ENCODE assay signal across 8 mouse cellular contexts in the genomic region with DNA sequence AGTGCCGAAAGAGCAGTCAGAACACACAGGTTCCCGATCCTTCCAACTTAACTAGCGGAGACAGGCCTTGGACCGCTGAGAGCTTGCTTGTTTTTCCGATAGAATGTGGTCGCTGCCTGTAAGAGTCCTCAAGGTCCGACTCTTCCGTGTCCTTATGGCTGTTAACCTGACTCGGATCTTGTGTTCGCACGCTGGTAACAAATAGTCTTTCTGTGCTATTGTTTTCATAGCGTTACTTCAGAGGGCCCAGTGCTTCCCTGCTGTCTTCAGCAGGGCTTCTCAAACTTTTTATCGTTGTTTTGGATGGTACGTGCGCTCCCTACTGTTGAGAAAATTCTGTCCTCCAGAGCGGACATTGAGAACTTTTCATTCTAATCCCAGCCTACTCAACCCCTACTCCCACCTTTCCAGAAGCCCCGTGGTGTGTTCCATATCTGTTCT. TPM values are rescaled to one million over a fixed set of nuclear protein-coding genes. Genes with fewer than 3 reads are reported as not detected.
DNase-seq lines count a peak whose midpoint lies in the region; ATAC-seq and TF ChIP-seq lines count a peak whose summit lies in the region.

No protein-coding gene starts in this region.

- H3K9me3 ChIP-seq in embryonic facial prominence, embryonic 15.5 days (replicated peaks) = no peaks in the 10 kb centered on the region
- H3K9me3 ChIP-seq in hindbrain, embryonic 14.5 days (ENCODE audit: control insufficient read depth, low read length) = no peaks in the 10 kb centered on the region
- H3K9me3 ChIP-seq in liver, embryonic 11.5 days (ENCODE audit: control insufficient read depth, low read length) = no peaks in the 10 kb centered on the region

- peaks cover under 1% of the 10 kb centered on the region; the same call in 1 of the 2 replicates for H3K36me3 ChIP-seq in embryonic facial prominence, embryonic 15.5 days
- no peaks in the 10 kb centered on the region; the same call in 1 of the 2 replicates for H3K36me3 ChIP-seq in hindbrain, embryonic 14.5 days (replicated peaks; ENCODE audit: control insufficient read depth, insufficient read depth)
- H3K36me3 ChIP-seq in liver, embryonic 11.5 days (ENCODE audit: control insufficient read depth, insufficient read depth, low read length) = no peaks in the 10 kb centered on the region
- H3K36me3 ChIP-seq in myocyte (ENCODE audit: control insufficient read depth, insufficient read depth) = no peaks in the 10 kb centered on the region

- peak overlapping the region; percentile 93 for H3K4me2 ChIP-seq in embryonic facial prominence, embryonic 15.5 days (replicated peaks)
- H3K4me2 ChIP-seq in hindbrain, embryonic 14.5 days (replicated peaks) = peak overlapping the region; percentile 76
- peak overlapping the region; percentile 86 for H3K4me2 ChIP-seq in liver, embryonic 11.5 days
- peak overlapping the region; percentile 95 for H3K4me2 ChIP-seq in myocyte (ENCODE audit: low read depth)

- peaks cover 11% of the 10 kb centered on the region for H3K79me2 ChIP-seq in myocyte (ENCODE audit: control insufficient read depth, insufficient read depth)

- H3K9ac ChIP-seq in embryonic facial prominence, embryonic 15.5 days = peak overlapping the region; percentile 60
- H3K9ac ChIP-seq in hindbrain, embryonic 14.5 days = peak overlapping the region; percentile 63
- peak overlapping the region; percentile 71 for H3K9ac ChIP-seq in liver, embryonic 11.5 days (ENCODE audit: low read depth, low read length)

- peak overlapping the region; percentile 77 for H3K4me3 ChIP-seq in embryonic facial prominence, embryonic 15.5 days (replicated peaks)
- peak overlapping the region; percentile 77 for H3K4me3 ChIP-seq in hindbrain, embryonic 14.5 days (replicated peaks; ENCODE audit: low read length)
- peak overlapping the region; percentile 77 for H3K4me3 ChIP-seq in liver, embryonic 11.5 days (ENCODE audit: low read depth, low read length)
- H3K4me3 ChIP-seq in myocyte = peak overlapping the region; percentile 59

- H3K27me3 ChIP-seq in embryonic facial prominence, embryonic 15.5 days = no peaks in the 10 kb centered on the region
- no peaks in the 10 kb centered on the region for H3K27me3 ChIP-seq in hindbrain, embryonic 14.5 days (ENCODE audit: control insufficient read depth, insufficient read depth, low read length)
- H3K27me3 ChIP-seq in liver, embryonic 11.5 days (replicated peaks; ENCODE audit: control insufficient read depth, insufficient read depth, low read length) = no peaks in the 10 kb centered on the region
- no peaks in the 10 kb centered on the region for H3K27me3 ChIP-seq in myocyte (ENCODE audit: control insufficient read depth, insufficient read depth, insufficient read length)

- under 1% methylated on average over 17 of the region's 17 CpGs for WGBS in embryonic facial prominence, embryonic 15.5 days
- WGBS in hindbrain, embryonic 14.5 days = under 1% methylated on average over 17 of the region's 17 CpGs
- under 1% methylated on average over 17 of the region's 17 CpGs for WGBS in liver, embryonic 11.5 days

- TF ChIP-seq POLR2A in myocyte (IDR thresholded peaks at IDR 0.05; ENCODE audit: insufficient read length, low read depth) = no peak

- H3K4me1 ChIP-seq in embryonic facial prominence, embryonic 15.5 days = peaks cover 20% of the 10 kb centered on the region
- H3K4me1 ChIP-seq in hindbrain, embryonic 14.5 days (replicated peaks; ENCODE audit: control insufficient read depth, insufficient read depth, low read length) = peaks cover 26% of the 10 kb centered on the region
- peaks cover 21% of the 10 kb centered on the region for H3K4me1 ChIP-seq in liver, embryonic 11.5 days (replicated peaks; ENCODE audit: control insufficient read depth, insufficient read depth, low read length)

- H3ac ChIP-seq in myocyte (ENCODE audit: control insufficient read depth, insufficient read length) = peak overlapping the region; percentile 20

- ATAC-seq in embryonic facial prominence, embryonic 15.5 days (ENCODE audit: insufficient number of reproducible peaks, low FRiP score, low TSS enrichment, low read depth) = peak; percentile 6; the same call in 1 of the 2 replicates
- no peak for ATAC-seq in hindbrain, embryonic 14.5 days (ENCODE audit: low FRiP score)
- ATAC-seq in liver, embryonic 11.5 days (replicated peaks; ENCODE audit: low FRiP score) = no peak
- no peak for ATAC-seq in cerebellum, adult (ENCODE audit: insufficient number of reproducible peaks, low FRiP score, low TSS enrichment)

- peak; percentile 25 for DNase-seq in thymus, postnatal 14 days
- DNase-seq in thymus, postnatal 10 days (ENCODE audit: low spot score in 2 of 2) = no peak
- no peak for DNase-seq in hindbrain, embryonic 14.5 days (ENCODE audit: low spot score)
- DNase-seq in liver, embryonic 11.5 days (ENCODE audit: low spot score) = no peak
- DNase-seq in thymus, postnatal 0 days (ENCODE audit: low spot score) = no peak

- peak overlapping the region; percentile 95 for H3K27ac ChIP-seq in embryonic facial prominence, embryonic 15.5 days (replicated peaks)
- H3K27ac ChIP-seq in hindbrain, embryonic 14.5 days = peak overlapping the region; percentile 95
- H3K27ac ChIP-seq in liver, embryonic 11.5 days (ENCODE audit: low read depth, low read length) = peak overlapping the region; percentile 81

TF ChIP-seq in myocyte, 11 proteins besides CTCF, POLR2A, EP300 and RAD21:
- TF ChIP-seq REST (IDR thresholded peaks at IDR 0.05; ENCODE audit: insufficient read depth, insufficient read length) = no peak

RNA-seq across cellular contexts. Expression of gene 1700037H04Rik, which starts 0.8 kb away (rescaled TPM):
- polyA plus RNA-seq in embryonic facial prominence, embryonic 15.5 days (2015; fragmentation: Nextera tagmentation; extraction: Ambion mirVana) = 67.3 and 69.3 TPM in 2 replicates
- 87.3 and 88.5 TPM in 2 replicates for polyA plus RNA-seq in hindbrain, embryonic 14.5 days (2014; fragmentation: Nextera tagmentation; extraction: Ambion mirVana)
- 130 TPM in 2 replicates for polyA plus RNA-seq in liver, embryonic 11.5 days (2014; fragmentation: Nextera tagmentation; extraction: Ambion mirVana)
- polyA plus RNA-seq in myocyte (2012; fragmentation: generic; extraction: Trizol) = 75.2 TPM
- 47.8 and 50.6 TPM in 2 replicates for polyA plus RNA-seq in thymus, postnatal 0 days (2015; fragmentation: Nextera tagmentation; extraction: Ambion mirVana)

RNA-seq across cellular contexts. Expression of gene Cenpb, which starts 19.2 kb away (rescaled TPM):
- polyA plus RNA-seq in embryonic facial prominence, embryonic 15.5 days (2015; fragmentation: Nextera tagmentation; extraction: Ambion mirVana) = 13.3 and 14.6 TPM in 2 replicates
- polyA plus RNA-seq in hindbrain, embryonic 14.5 days (2014; fragmentation: Nextera tagmentation; extraction: Ambion mirVana) = 9.3 and 10.3 TPM in 2 replicates
- 3.8 and 4.9 TPM in 2 replicates for polyA plus RNA-seq in liver, embryonic 11.5 days (2014; fragmentation: Nextera tagmentation; extraction: Ambion mirVana)
- polyA plus RNA-seq in myocyte (2012; fragmentation: generic; extraction: Trizol) = 130 TPM
- 5.2 and 7.8 TPM in 2 replicates for polyA plus RNA-seq in thymus, postnatal 0 days (2015; fragmentation: Nextera tagmentation; extraction: Ambion mirVana)

RNA-seq across cellular contexts. Expression of gene Cdc25b, which starts 26.1 kb away (rescaled TPM):
- polyA plus RNA-seq in embryonic facial prominence, embryonic 15.5 days (2015; fragmentation: Nextera tagmentation; extraction: Ambion mirVana) = 52.3 and 59.1 TPM in 2 replicates
- polyA plus RNA-seq in hindbrain, embryonic 14.5 days (2014; fragmentation: Nextera tagmentation; extraction: Ambion mirVana) = 26.9 and 27.6 TPM in 2 replicates
- 76.4 and 85.4 TPM in 2 replicates for polyA plus RNA-seq in liver, embryonic 11.5 days (2014; fragmentation: Nextera tagmentation; extraction: Ambion mirVana)
- polyA plus RNA-seq in myocyte (2012; fragmentation: generic; extraction: Trizol) = 58.4 TPM
- 48.4 and 58.6 TPM in 2 replicates for polyA plus RNA-seq in thymus, postnatal 0 days (2015; fragmentation: Nextera tagmentation; extraction: Ambion mirVana)

RNA-seq across cellular contexts. Expression of gene Spef1, which starts 26.4 kb away (rescaled TPM):
- 10.3 and 15.2 TPM in 2 replicates for polyA plus RNA-seq in embryonic facial prominence, embryonic 15.5 days (2015; fragmentation: Nextera tagmentation; extraction: Ambion mirVana)
- polyA plus RNA-seq in hindbrain, embryonic 14.5 days (2014; fragmentation: Nextera tagmentation; extraction: Ambion mirVana) = 11.5 and 11.8 TPM in 2 replicates
- polyA plus RNA-seq in liver, embryonic 11.5 days (2014; fragmentation: Nextera tagmentation; extraction: Ambion mirVana) = 1.3 and 1.5 TPM in 2 replicates
- 9.4 TPM for polyA plus RNA-seq in myocyte (2012; fragmentation: generic; extraction: Trizol)
- polyA plus RNA-seq in thymus, postnatal 0 days (2015; fragmentation: Nextera tagmentation; extraction: Ambion mirVana) = 1.4 and 1.5 TPM in 2 replicates

RNA-seq across cellular contexts. Expression of gene Gm11037, which starts 27.4 kb away (rescaled TPM):
- not detected in 2 replicates for polyA plus RNA-seq in embryonic facial prominence, embryonic 15.5 days (2015; fragmentation: Nextera tagmentation; extraction: Ambion mirVana)
- polyA plus RNA-seq in hindbrain, embryonic 14.5 days (2014; fragmentation: Nextera tagmentation; extraction: Ambion mirVana) = not detected in 2 replicates
- not detected in 2 replicates for polyA plus RNA-seq in liver, embryonic 11.5 days (2014; fragmentation: Nextera tagmentation; extraction: Ambion mirVana)
- not detected for polyA plus RNA-seq in myocyte (2012; fragmentation: generic; extraction: Trizol)
- polyA plus RNA-seq in thymus, postnatal 0 days (2015; fragmentation: Nextera tagmentation; extraction: Ambion mirVana) = not detected in 2 replicates
